Mouse (Mus musculus) kidney, adult 2 months (tissue): ENCODE data around the gene Exosc1.

ENCODE experiments used
- CTCF ChIP-seq: fragments of 200-500 bp; conservative IDR thresholded peaks from 2 replicates; pipeline ENCODE4 v1.5.1; 2011; ENCODE audit warnings: low read depth, mild to moderate bottlenecking, control low read depth, low read length, moderate library complexity, mixed read lengths; ENCODE audit not compliant: insufficient read depth, insufficient read length
- POLR2A ChIP-seq: fragments of 200-500 bp; IDR thresholded peaks from one replicate; pipeline ENCODE4 v1.6.1; 2011; ENCODE audit warnings: low read depth, low read length, control low read depth

DNA sequence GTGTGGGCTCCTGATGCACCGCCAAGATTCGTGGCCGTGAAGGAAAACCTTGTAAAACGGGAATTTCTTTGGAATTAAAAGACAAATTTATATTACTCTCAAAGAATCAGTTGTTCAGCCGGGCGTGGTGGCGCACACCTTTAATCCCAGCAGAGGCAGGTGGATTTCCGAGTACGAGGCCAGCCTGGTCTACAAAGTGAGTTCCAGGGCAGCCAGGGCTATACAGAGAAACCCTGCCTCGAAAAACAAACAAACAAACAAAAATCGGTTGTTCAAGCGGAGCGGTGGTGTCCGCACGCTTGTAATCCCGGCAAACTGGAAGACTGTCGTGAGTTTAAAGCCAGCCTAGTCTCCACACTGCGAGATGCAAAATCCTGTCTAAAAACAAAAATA, 36.9 kb downstream of the Exosc1 start:
- TF ChIP-seq CTCF (no peak), POLR2A (no peak)
